8 mouse cellular contexts compared by ENCODE assay signal in genomic region chr17:21535096-21536001, GRCm38 (mm10). TPM values are rescaled to one million over a fixed set of nuclear protein-coding genes. Genes with fewer than 3 reads are reported as not detected.
A peak's percentile ranks its signal among the peaks of the same experiment; 100 is the strongest.
DNase-seq lines count a peak whose midpoint lies in the region; ATAC-seq and TF ChIP-seq lines count a peak whose summit lies in the region.

TSS of gene Zfp52 (plus strand) at chr17:21535539.

- peak; percentile 41 for DNase-seq in brain, embryonic 14.5 days (ENCODE audit: low read depth)
- DNase-seq in kidney, postnatal 10 days: peak; percentile 77
- DNase-seq in liver, embryonic 13.5 days: peak; percentile 60
- peak; percentile 76 for DNase-seq in naive thymus-derived CD4-positive, alpha-beta T cell, adult 2 months (ENCODE audit: low read depth)

- H3K9me3 ChIP-seq in ES-Bruce4 (replicated peaks; ENCODE audit: control insufficient read depth, insufficient read depth, low read length, poor library complexity, severe bottlenecking): no peaks in the 10 kb centered on the region
- no peaks in the 10 kb centered on the region for H3K9me3 ChIP-seq in heart, embryonic 15.5 days (replicated peaks)
- H3K9me3 ChIP-seq in liver, embryonic 13.5 days (replicated peaks): no peaks in the 10 kb centered on the region
- H3K9me3 ChIP-seq in stomach, embryonic 16.5 days (replicated peaks; ENCODE audit: control insufficient read depth, low read length): no peaks in the 10 kb centered on the region

- H3K27ac ChIP-seq in ES-Bruce4 (ENCODE audit: insufficient read depth, low read length): peak within 1 kb of the TSS; percentile 83
- peak within 1 kb of the TSS; percentile 69 for H3K27ac ChIP-seq in heart, embryonic 15.5 days
- peak within 1 kb of the TSS; percentile 59; the same call in 1 of the 2 replicates for H3K27ac ChIP-seq in liver, embryonic 13.5 days
- H3K27ac ChIP-seq in stomach, embryonic 16.5 days (ENCODE audit: low read length): peak within 1 kb of the TSS; percentile 71

- TF ChIP-seq POLR2A in ES-Bruce4 (IDR thresholded peaks at IDR 0.05; ENCODE audit: insufficient read depth, low read length): no peak
- TF ChIP-seq POLR2A in brain, embryonic 14.5 days (IDR thresholded peaks at IDR 0.05; ENCODE audit: borderline replicate concordance, extremely low read depth, insufficient read depth, insufficient read length, poor library complexity, severe bottlenecking): no peak

- TF ChIP-seq EP300 in ES-Bruce4 (IDR thresholded peaks at IDR 0.05; ENCODE audit: insufficient read depth, low read depth, low read length): no peak

- H3K9ac ChIP-seq in ES-Bruce4 (ENCODE audit: low read depth, poor library complexity, severe bottlenecking): peak within 1 kb of the TSS; percentile 59
- peak within 1 kb of the TSS; percentile 64 for H3K9ac ChIP-seq in heart, embryonic 15.5 days
- peak within 1 kb of the TSS; percentile 69 for H3K9ac ChIP-seq in liver, embryonic 13.5 days
- peak within 1 kb of the TSS; percentile 75 for H3K9ac ChIP-seq in stomach, embryonic 16.5 days (ENCODE audit: low read length)

- 3% methylated on average over 21 of the region's 21 CpGs for WGBS in heart, embryonic 15.5 days
- WGBS in liver, embryonic 13.5 days (ENCODE audit: insufficient replicate concordance): 2% methylated on average over 21 of the region's 21 CpGs
- WGBS in stomach, embryonic 16.5 days: 3% methylated on average over 21 of the region's 21 CpGs

- peak within 1 kb of the TSS; percentile 90 for H3K4me3 ChIP-seq in ES-Bruce4 (ENCODE audit: low read depth, low read length)
- peak within 1 kb of the TSS; percentile 69 for H3K4me3 ChIP-seq in heart, embryonic 15.5 days
- H3K4me3 ChIP-seq in liver, embryonic 13.5 days (replicated peaks): peak within 1 kb of the TSS; percentile 66
- peak within 1 kb of the TSS; percentile 68 for H3K4me3 ChIP-seq in stomach, embryonic 16.5 days (replicated peaks; ENCODE audit: low read length)

- no peaks in the 10 kb centered on the region for H3K4me1 ChIP-seq in ES-Bruce4 (ENCODE audit: control insufficient read depth, insufficient read depth, low read length)
- peaks cover 23% of the 10 kb centered on the region for H3K4me1 ChIP-seq in heart, embryonic 15.5 days (replicated peaks)
- H3K4me1 ChIP-seq in liver, embryonic 13.5 days (replicated peaks): peaks cover 39% of the 10 kb centered on the region
- peaks cover 13% of the 10 kb centered on the region for H3K4me1 ChIP-seq in stomach, embryonic 16.5 days (ENCODE audit: control insufficient read depth, insufficient read depth, low read length)

- TF ChIP-seq CTCF in ES-Bruce4 (IDR thresholded peaks at IDR 0.05; ENCODE audit: low read depth, low read length): no peak
- TF ChIP-seq CTCF in brain, embryonic 14.5 days (IDR thresholded peaks at IDR 0.05; ENCODE audit: borderline replicate concordance, extremely low read depth, insufficient read depth, insufficient read length): no peak

- peak within 1 kb of the TSS; percentile 88 for H3K4me2 ChIP-seq in heart, embryonic 15.5 days
- H3K4me2 ChIP-seq in liver, embryonic 13.5 days: peak within 1 kb of the TSS; percentile 84
- H3K4me2 ChIP-seq in stomach, embryonic 16.5 days (ENCODE audit: low read depth, low read length): peak within 1 kb of the TSS; percentile 88

- no peaks in the 10 kb centered on the region for H3K27me3 ChIP-seq in ES-Bruce4 (ENCODE audit: control insufficient read depth, insufficient read depth, low read length, poor library complexity, severe bottlenecking)
- no peaks in the 10 kb centered on the region for H3K27me3 ChIP-seq in heart, embryonic 15.5 days
- H3K27me3 ChIP-seq in liver, embryonic 13.5 days: no peaks in the 10 kb centered on the region
- H3K27me3 ChIP-seq in stomach, embryonic 16.5 days (ENCODE audit: control insufficient read depth, insufficient read depth, low read length): no peaks in the 10 kb centered on the region

- ATAC-seq in erythroid progenitor cell, adult 5-6 weeks (replicated peaks; ENCODE audit: low FRiP score, poor library complexity, severe bottlenecking): peak; percentile 83
- ATAC-seq in heart, embryonic 15.5 days (replicated peaks; ENCODE audit: insufficient number of reproducible peaks, insufficient read depth, low FRiP score, low read depth): peak; percentile 63
- peak; percentile 80 for ATAC-seq in liver, embryonic 13.5 days (ENCODE audit: low read depth)
- ATAC-seq in stomach, embryonic 16.5 days (ENCODE audit: insufficient read depth, low FRiP score): peak; percentile 79

- no peaks in the 10 kb centered on the region for H3K36me3 ChIP-seq in ES-Bruce4 (ENCODE audit: control insufficient read depth, insufficient read depth, low read length, poor library complexity, severe bottlenecking)
- no peaks in the 10 kb centered on the region for H3K36me3 ChIP-seq in heart, embryonic 15.5 days
- H3K36me3 ChIP-seq in liver, embryonic 13.5 days: no peaks in the 10 kb centered on the region
- H3K36me3 ChIP-seq in stomach, embryonic 16.5 days (ENCODE audit: control insufficient read depth, insufficient read depth, low read length): no peaks in the 10 kb centered on the region

RNA-seq across cellular contexts. Expression of gene Zfp52, which starts in this region (rescaled TPM):
- polyA plus RNA-seq in ES-Bruce4 (2011; ENCODE audit: insufficient read depth, insufficient read length, low read depth, missing spikeins): 6.6 and 10.5 TPM in 2 replicates
- polyA plus RNA-seq in brain, embryonic 14.5 days (2012; rRNA removed): 1.0 and 1.5 TPM in 2 replicates
- total RNA-seq in erythroid progenitor cell, adult 5-6 weeks (2015; ENCODE audit: low replicate concordance): 5.0 and 6.3 TPM in 2 replicates
- total RNA-seq in erythroid progenitor cell, adult 5-6 weeks (2017; ENCODE audit: low replicate concordance): 3.2 and 4.1 TPM in 2 replicates
- 4.0 TPM in 2 replicates for polyA plus RNA-seq in heart, embryonic 15.5 days (2015; fragmentation: Nextera tagmentation; extraction: Ambion mirVana)
- polyA plus RNA-seq in liver, embryonic 13.5 days (2015; fragmentation: Nextera tagmentation; extraction: Ambion mirVana): 0.92 and 1.5 TPM in 2 replicates
- 5.8 and 6.6 TPM in 2 replicates for polyA plus RNA-seq in stomach, embryonic 16.5 days (2015; fragmentation: Nextera tagmentation; extraction: Ambion mirVana)

Comparison
In these comparisons a context has a peak if more than half of its experiments do, and no peak if none do; other contexts are left out.
1. Peak in every context shown above with its lines: DNase-seq, ATAC-seq, H3K4me3 ChIP-seq and H3K27ac ChIP-seq.